Mouse (Mus musculus) C2C12 (cell line): ENCODE measurements around the gene Hspbap1.

Source experiments
- CTCF ChIP-seq: IDR thresholded peaks from one replicate; pipeline ENCODE4 v1.5.1; 2011; ENCODE audit not compliant: control insufficient read depth, insufficient read depth, insufficient read length
- USF1 ChIP-seq: IDR thresholded peaks from one replicate; pipeline ENCODE4 v1.6.1; 2011; ENCODE audit warnings: low read depth, mild to moderate bottlenecking, control low read depth, moderate library complexity

DNA sequence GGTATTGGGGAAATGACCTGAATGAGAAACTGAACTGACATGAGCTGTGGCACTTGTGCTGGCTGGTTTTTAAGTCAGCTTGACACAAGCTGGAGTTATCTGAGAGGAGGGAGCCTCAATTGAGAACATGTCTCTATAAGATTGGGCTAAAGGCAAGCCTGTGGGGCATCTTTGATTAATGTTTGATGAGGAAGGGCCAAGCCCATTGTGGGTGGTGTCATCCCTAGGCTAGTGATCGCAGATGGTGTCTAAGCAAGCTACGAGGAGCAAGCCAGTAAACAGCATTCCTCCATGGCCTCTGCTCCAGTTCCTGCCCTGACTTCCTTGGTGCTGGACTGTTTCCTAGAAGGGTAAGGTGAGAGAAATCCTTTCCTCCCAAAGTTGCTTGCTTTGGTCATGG lies 38.7 kb downstream of the Hspbap1 start:
- TF ChIP-seq CTCF: no peak
- no peak for TF ChIP-seq USF1
